Mouse (Mus musculus) adrenal gland, postnatal 25 days (tissue): Measurements from ENCODE around the gene Bpnt1. TPM values are rescaled to one million over a fixed set of nuclear protein-coding genes. Genes with fewer than 3 reads are reported as not detected.

ENCODE experiments used
- DNase-seq: peaks from one replicate; pipeline ENCODE4 v3.0.0; 2021; ENCODE audit warnings: mixed read lengths
- microRNA-seq, 2 experiments: library from miRNA; unstranded; fragments of <30 nt; microRNA quantifications; one replicate each; pipeline ENCODE4 v1.2.0; 2021
- total RNA-seq: library from RNA; stranded (reverse); gene quantifications from 2 replicates; pipeline ENCODE4 v1.2.3, GENCODE M21; 2021

Bpnt1 gene
- total RNA-seq, 1 experiment from 2014 or later: 99.9 TPM

- DNase-seq: no peak
These were observed 74.0 kb downstream of the Bpnt1 start for GRCm38 (mm10) chr1:185405921-185406320.

Small RNA genes within 50 kb of the gene (microRNA-seq; reads per million reads assigned to microRNA genes)
- 2.7 to 10.0 reads per million in 2 experiments for gene Mir194-1
- gene Mir215: 2.1 to 6.9 reads per million in 2 experiments

Other genes starting within 250 kb of the Bpnt1 start
- 60.8 and 62.2 TPM in 2 replicates for gene Rab3gap2, start 128.0 kb upstream of the Bpnt1 start, total RNA-seq
- gene Iars2, start 2.8 kb upstream of the Bpnt1 start, total RNA-seq: 86.6 and 107 TPM in 2 replicates
- 124 and 187 TPM in 2 replicates for gene Eprs, start 30.9 kb downstream of the Bpnt1 start, total RNA-seq
- gene Slc30a10, start 122.7 kb downstream of the Bpnt1 start, total RNA-seq: not detected in 2 replicates